ENCODE assay signal across 7 mouse cellular contexts in the genomic region with DNA sequence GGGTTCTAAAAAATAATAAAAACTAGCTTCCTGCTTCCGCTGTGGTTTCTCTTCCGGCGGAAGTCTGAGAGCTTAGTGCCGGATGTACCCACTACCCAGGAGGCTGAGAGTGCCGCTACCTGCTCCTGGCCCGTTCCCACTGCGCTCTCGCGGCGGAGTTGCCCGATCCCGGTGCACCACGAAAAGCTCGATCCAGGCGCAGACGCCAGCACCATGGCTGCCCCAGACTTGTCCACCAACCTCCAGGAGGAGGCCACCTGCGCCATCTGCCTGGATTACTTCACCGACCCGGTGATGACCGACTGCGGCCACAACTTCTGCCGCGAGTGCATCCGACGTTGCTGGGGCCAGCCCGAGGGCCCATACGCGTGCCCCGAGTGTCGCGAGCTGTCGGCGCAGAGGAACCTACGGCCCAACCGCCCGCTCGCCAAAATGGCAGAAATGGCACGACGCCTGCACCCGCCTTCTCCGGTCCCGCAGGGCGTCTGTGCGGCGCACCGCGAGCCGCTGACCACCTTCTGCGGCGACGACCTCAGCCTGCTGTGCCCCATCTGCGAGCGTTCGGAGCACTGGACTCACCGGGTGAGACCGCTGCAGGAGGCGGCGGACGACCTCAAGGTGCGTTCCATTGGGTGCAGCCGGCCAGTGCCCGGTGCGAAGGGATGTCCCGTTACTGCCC. TPM values are rescaled to one million over a fixed set of nuclear protein-coding genes. Genes with fewer than 3 reads are reported as not detected.
DNase-seq lines count a peak whose midpoint lies in the region; ATAC-seq and TF ChIP-seq lines count a peak whose summit lies in the region.

Trim11 (plus strand) TSS at position 67 of the 679 bp plus-strand sequence.

- peak; percentile 70 for ATAC-seq in hindbrain, postnatal 0 days
- peak; percentile 43 for ATAC-seq in megakaryocyte progenitor cell, adult 5-6 weeks (replicated peaks; ENCODE audit: poor library complexity)

- peaks cover 20% of the 10 kb centered on the region for H3K4me1 ChIP-seq in hindbrain, postnatal 0 days (ENCODE audit: insufficient read depth, low read length)

- H3K27ac ChIP-seq in gastrocnemius, adult 2 months, result peak within 1 kb of the TSS; percentile 94
- H3K27ac ChIP-seq in hindbrain, postnatal 0 days, result peak within 1 kb of the TSS; percentile 52

- peak; percentile 79 for DNase-seq in ZHBTc4 (ENCODE audit: low read depth, low spot score)
- peak; percentile 57 for DNase-seq in cerebellum, adult 8-10 months
- DNase-seq in gastrocnemius, adult 2 months, result peak; percentile 75
- peak; percentile 84 for DNase-seq in hindbrain, postnatal 0 days (ENCODE audit: low spot score)
- DNase-seq in left cerebral cortex, postnatal 14 days (ENCODE audit: low spot score in 2 of 2), result peak in 1 of 2 experiments; percentile 65
- DNase-seq in right cerebral cortex, postnatal 4 days, result peak; percentile 58

- intact Hi-C loops in gastrocnemius, adult 2 months (cut with DNase I), result loop anchor here (10.0 kb wide), 1 partner anchor 217 kb away; the partner anchor contains the start of gene Guk1
- intact Hi-C loops in left cerebral cortex, postnatal 14 days (cut with DNase I), result loop anchor here (10.0 kb wide), 1 partner anchor 207 kb away; the partner anchor contains the start of gene Gjc2

- H3K36me3 ChIP-seq in hindbrain, postnatal 0 days (ENCODE audit: insufficient read depth, low read length), result 0 out of 2 replicates have a peak, but pooled peaks cover 11% of the 10 kb centered on the region

- no peaks in the 10 kb centered on the region for H3K27me3 ChIP-seq in hindbrain, postnatal 0 days (ENCODE audit: insufficient read depth, low read length)

- 0 out of 2 replicates have a peak, but pooled peaks have one; percentile 8 for TF ChIP-seq CTCF in gastrocnemius, adult 2 months (IDR thresholded peaks at IDR 0.05)
- TF ChIP-seq CTCF in hindbrain, postnatal 0 days (IDR thresholded peaks at IDR 0.05; ENCODE audit: low read depth), result peak; percentile 6; the same call in 1 of the 2 replicates

- H3K4me2 ChIP-seq in hindbrain, postnatal 0 days (ENCODE audit: low read depth, low read length), result peak within 1 kb of the TSS; percentile 100

- WGBS in hindbrain, postnatal 0 days, result under 1% methylated on average over 64 of the region's 64 CpGs

- H3K9ac ChIP-seq in hindbrain, postnatal 0 days (replicated peaks; ENCODE audit: low read length), result peak within 1 kb of the TSS; percentile 82

- H3K9me3 ChIP-seq in hindbrain, postnatal 0 days (ENCODE audit: low read length), result no peaks in the 10 kb centered on the region

- peak within 1 kb of the TSS; percentile 85 for H3K4me3 ChIP-seq in gastrocnemius, adult 2 months
- peak within 1 kb of the TSS; percentile 88 for H3K4me3 ChIP-seq in hindbrain, postnatal 0 days (ENCODE audit: low read length)

RNA-seq across cellular contexts. Expression of gene Trim11, which starts in this region (rescaled TPM):
- total RNA-seq in gastrocnemius, adult 2 months (2021), result 1 to 10 TPM; 7.2 to 7.9 TPM
- total RNA-seq in hindbrain, postnatal 0 days (2014; rRNA removed), result 31.7 and 31.8 TPM in 2 replicates
- polyA plus RNA-seq in hindbrain, postnatal 0 days (2015; fragmentation: Nextera tagmentation; extraction: Ambion mirVana), result 14.1 and 15.9 TPM in 2 replicates
- total RNA-seq in left cerebral cortex, postnatal 14 days (2021), result 10 to 100 TPM; 21.8 to 22.0 TPM
- total RNA-seq in megakaryocyte progenitor cell, adult 5-6 weeks (2015), result 24.0 and 25.0 TPM in 2 replicates
- total RNA-seq in megakaryocyte progenitor cell, adult 5-6 weeks (2017), result 25.9 and 32.8 TPM in 2 replicates
